In the genomic region with DNA sequence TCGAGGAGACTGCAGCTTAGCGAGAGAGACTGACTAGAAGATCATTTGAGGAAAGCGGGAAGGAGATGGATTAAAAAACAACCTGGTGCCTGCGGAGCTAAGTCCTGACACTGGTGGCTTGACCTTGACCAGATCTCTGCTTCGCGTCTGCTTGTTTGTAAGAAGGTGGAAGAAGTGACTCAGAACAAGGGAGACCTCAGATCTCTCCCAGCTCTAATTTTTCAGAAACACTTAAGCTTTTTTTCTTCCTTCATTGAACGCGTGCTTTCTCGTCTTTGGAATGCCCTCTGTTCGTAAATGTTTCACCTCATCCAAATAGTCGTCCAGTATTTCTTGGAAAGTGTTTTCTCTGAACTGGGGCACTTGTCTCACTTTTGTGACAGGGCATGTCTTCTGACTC, we compare ENCODE assay signal across 8 mouse cellular contexts. TPM values are rescaled to one million over a fixed set of nuclear protein-coding genes. Genes with fewer than 3 reads are reported as not detected.
A peak's percentile ranks its signal among the peaks of the same experiment; 100 is the strongest.
DNase-seq lines count a peak whose midpoint lies in the region; ATAC-seq and TF ChIP-seq lines count a peak whose summit lies in the region.

No protein-coding gene starts in this region.

- peak overlapping the region; percentile 58 for H3K4me2 ChIP-seq in forebrain, embryonic 11.5 days (ENCODE audit: low read depth, low read length, severe bottlenecking)

- H3K9me3 ChIP-seq in forebrain, embryonic 11.5 days (ENCODE audit: control insufficient read depth, low read length), result no peaks in the 10 kb centered on the region

- TF ChIP-seq CTCF in layer of hippocampus, adult 2 months (conservative IDR thresholded peaks at IDR 0.05), result no peak
- no peak for TF ChIP-seq CTCF in liver, adult 2 months (IDR thresholded peaks at IDR 0.05; ENCODE audit: low read depth, low read length)

- H3K79me2 ChIP-seq in liver, adult 2 months (ENCODE audit: control insufficient read depth, insufficient read depth, low read length), result peaks cover 6% of the 10 kb centered on the region; the same call in 1 of the 2 replicates

- ATAC-seq in forebrain, embryonic 11.5 days (replicated peaks; ENCODE audit: low FRiP score), result no peak

- no peaks in the 10 kb centered on the region for H3K27me3 ChIP-seq in forebrain, embryonic 11.5 days (ENCODE audit: control insufficient read depth, insufficient read depth, low read length)
- no peaks in the 10 kb centered on the region for H3K27me3 ChIP-seq in liver, adult 2 months (ENCODE audit: control insufficient read depth, insufficient read depth, low read length)
- peaks cover 2% of the 10 kb centered on the region; the same call in 1 of the 2 replicates for H3K27me3 ChIP-seq in splenic B cell, adult 2 months (ENCODE audit: control insufficient read depth, insufficient read depth, low read length, poor library complexity, severe bottlenecking)

- no peak for DNase-seq in layer of hippocampus, adult 2 months (ENCODE audit: low spot score in 2 of 2)
- no peak for DNase-seq in layer of hippocampus, adult 9-11 months
- no peak for DNase-seq in forebrain, embryonic 11.5 days (ENCODE audit: low spot score)
- peak; percentile 71 for DNase-seq in liver, adult 2 months (ENCODE audit: extremely low read depth, low read depth, low spot score)
- DNase-seq in splenic B cell, adult 2 months (ENCODE audit: low read depth, low spot score), result peak; percentile 13
- no peak for DNase-seq in ovary, postnatal 14 days (ENCODE audit: low spot score)
- no peak for DNase-seq in spleen, postnatal 4 days (ENCODE audit: low spot score in 2 of 2)
- DNase-seq in right cerebral cortex, postnatal 25 days, result no peak

- H3K27ac ChIP-seq in layer of hippocampus, adult 2 months, result peak overlapping the region; percentile 74
- no peak overlapping the region for H3K27ac ChIP-seq in forebrain, embryonic 11.5 days (ENCODE audit: low read depth, low read length)
- H3K27ac ChIP-seq in liver, adult 2 months (replicated peaks; ENCODE audit: insufficient read depth, low read depth, low read length), result peak overlapping the region; percentile 73

- no peaks in the 10 kb centered on the region for H3K36me3 ChIP-seq in forebrain, embryonic 11.5 days (ENCODE audit: control insufficient read depth, insufficient read depth, low read length)
- no peaks in the 10 kb centered on the region for H3K36me3 ChIP-seq in liver, adult 2 months (ENCODE audit: control insufficient read depth, insufficient read depth, low read length)
- H3K36me3 ChIP-seq in splenic B cell, adult 2 months (ENCODE audit: control insufficient read depth, insufficient read depth, low read length, poor library complexity, severe bottlenecking), result no peaks in the 10 kb centered on the region

- 11% methylated on average over 11 of the region's 11 CpGs for WGBS in forebrain, embryonic 11.5 days
- WGBS in liver, adult 2 months, result 2% methylated on average over 11 of the region's 11 CpGs

- H3K4me1 ChIP-seq in forebrain, embryonic 11.5 days (replicated peaks; ENCODE audit: control insufficient read depth, insufficient read depth, low read length), result 0 out of 2 replicates have a peak, but pooled peaks cover 5% of the 10 kb centered on the region
- H3K4me1 ChIP-seq in liver, adult 2 months (ENCODE audit: control insufficient read depth, insufficient read depth, low read length), result peaks cover 6% of the 10 kb centered on the region

- peak overlapping the region; percentile 9 for H3K9ac ChIP-seq in forebrain, embryonic 11.5 days (ENCODE audit: low read length)
- H3K9ac ChIP-seq in liver, adult 2 months (ENCODE audit: low read depth, low read length), result peak overlapping the region; percentile 65

- TF ChIP-seq POLR2A in liver, adult 2 months (IDR thresholded peaks at IDR 0.05; ENCODE audit: extremely low read depth, insufficient read depth, low read length), result no peak

- peak overlapping the region; percentile 81 for H3K4me3 ChIP-seq in layer of hippocampus, adult 2 months
- peak overlapping the region; percentile 83 for H3K4me3 ChIP-seq in forebrain, embryonic 11.5 days (ENCODE audit: low read depth, low read length)
- H3K4me3 ChIP-seq in liver, adult 2 months (ENCODE audit: insufficient read depth, low read depth, low read length), result peak overlapping the region; percentile 49

RNA-seq across cellular contexts. Expression of a gene that starts 1.0 kb away (rescaled TPM):
- 10 to 100 TPM; 30.7 to 33.6 TPM for total RNA-seq in layer of hippocampus, adult 2 months (2021)
- polyA plus RNA-seq in forebrain, embryonic 11.5 days (2014; fragmentation: Nextera tagmentation; extraction: Ambion mirVana), result 5.0 and 5.5 TPM in 2 replicates
- total RNA-seq in liver, adult 2 months (2014; rRNA removed), result 17.7 and 20.4 TPM in 2 replicates
- polyA plus RNA-seq in liver, adult 2 months (2012; rRNA removed), result 5.0 and 5.1 TPM in 2 replicates

Comparison
In these comparisons a context has a peak if more than half of its experiments do, and no peak if none do; other contexts are left out.
1. DNase-seq: peak in liver, adult 2 months (single experiment) and splenic B cell, adult 2 months (single experiment); none in layer of hippocampus, adult 2 months (0 of 2), layer of hippocampus, adult 9-11 months (single experiment), forebrain, embryonic 11.5 days (single experiment), ovary, postnatal 14 days (single experiment), spleen, postnatal 4 days (0 of 2) and right cerebral cortex, postnatal 25 days (single experiment).
2. Peak in every context shown above with its lines, with median percentiles within 50 percentile points of each other: H3K4me3 ChIP-seq.